Mouse (Mus musculus): ENCODE results near the gene Ect2. TPM values are rescaled to one million over a fixed set of nuclear protein-coding genes. Genes with fewer than 3 reads are reported as not detected.

Gene Ect2
- 11.6 and 17.9 TPM in 2 replicates for polyA plus RNA-seq (2012; rRNA removed)

GRCm38 (mm10) chr3:27153701-27154209 is at the start of gene Ect2:
Gene Ect2 (minus strand): TSS chr3:27153878.
- peak; percentile 100 for DNase-seq (ENCODE audit: low read depth)
- no peak for TF ChIP-seq CTCF (IDR thresholded peaks at IDR 0.05; ENCODE audit: borderline replicate concordance, extremely low read depth, insufficient read depth, insufficient read length)
- TF ChIP-seq POLR2A (IDR thresholded peaks at IDR 0.05; ENCODE audit: borderline replicate concordance, extremely low read depth, insufficient read depth, insufficient read length, poor library complexity, severe bottlenecking): peak; percentile 17; the same call in 1 of the 2 replicates

- DNase-seq (ENCODE audit: low read depth): no peak
- TF ChIP-seq CTCF (IDR thresholded peaks at IDR 0.05; ENCODE audit: borderline replicate concordance, extremely low read depth, insufficient read depth, insufficient read length): no peak
- TF ChIP-seq POLR2A (IDR thresholded peaks at IDR 0.05; ENCODE audit: borderline replicate concordance, extremely low read depth, insufficient read depth, insufficient read length, poor library complexity, severe bottlenecking): no peak
Measured at GRCm38 (mm10) chr3:27201728-27202411, 48.2 kb upstream of the Ect2 start.

GRCm38 (mm10) chr3:27199120-27199519 is 45.4 kb upstream of the Ect2 start:
- TF ChIP-seq CTCF (IDR thresholded peaks at IDR 0.05; ENCODE audit: borderline replicate concordance, extremely low read depth, insufficient read depth, insufficient read length) (no peak), POLR2A (IDR thresholded peaks at IDR 0.05; ENCODE audit: borderline replicate concordance, extremely low read depth, insufficient read depth, insufficient read length, poor library complexity, severe bottlenecking) (no peak)
- DNase-seq (ENCODE audit: low read depth): no peak

GRCm38 (mm10) chr3:27197816-27198215 is 44.1 kb upstream of the Ect2 start:
- TF ChIP-seq CTCF (IDR thresholded peaks at IDR 0.05; ENCODE audit: borderline replicate concordance, extremely low read depth, insufficient read depth, insufficient read length) (no peak), POLR2A (IDR thresholded peaks at IDR 0.05; ENCODE audit: borderline replicate concordance, extremely low read depth, insufficient read depth, insufficient read length, poor library complexity, severe bottlenecking) (no peak)
- no peak for DNase-seq (ENCODE audit: low read depth)

GRCm38 (mm10) chr3:27196529-27196928 is 42.9 kb upstream of the Ect2 start:
- TF ChIP-seq POLR2A (IDR thresholded peaks at IDR 0.05; ENCODE audit: borderline replicate concordance, extremely low read depth, insufficient read depth, insufficient read length, poor library complexity, severe bottlenecking): no peak
- TF ChIP-seq CTCF (IDR thresholded peaks at IDR 0.05; ENCODE audit: borderline replicate concordance, extremely low read depth, insufficient read depth, insufficient read length): no peak
- DNase-seq (ENCODE audit: low read depth): no peak

GRCm38 (mm10) chr3:27195573-27196227 is 42.0 kb upstream of the Ect2 start:
- DNase-seq (ENCODE audit: low read depth): no peak
- TF ChIP-seq CTCF (IDR thresholded peaks at IDR 0.05; ENCODE audit: borderline replicate concordance, extremely low read depth, insufficient read depth, insufficient read length) (no peak), POLR2A (IDR thresholded peaks at IDR 0.05; ENCODE audit: borderline replicate concordance, extremely low read depth, insufficient read depth, insufficient read length, poor library complexity, severe bottlenecking) (no peak)

- no peak for DNase-seq (ENCODE audit: low read depth)
- TF ChIP-seq CTCF (IDR thresholded peaks at IDR 0.05; ENCODE audit: borderline replicate concordance, extremely low read depth, insufficient read depth, insufficient read length): no peak
Measured at GRCm38 (mm10) chr3:27195153-27195552, 41.5 kb upstream of the Ect2 start.

- DNase-seq (ENCODE audit: low read depth): no peak
- TF ChIP-seq POLR2A (IDR thresholded peaks at IDR 0.05; ENCODE audit: borderline replicate concordance, extremely low read depth, insufficient read depth, insufficient read length, poor library complexity, severe bottlenecking) (no peak), CTCF (IDR thresholded peaks at IDR 0.05; ENCODE audit: borderline replicate concordance, extremely low read depth, insufficient read depth, insufficient read length) (no peak)
Measured at GRCm38 (mm10) chr3:27193844-27194317, 40.2 kb upstream of the Ect2 start.

GRCm38 (mm10) chr3:27191856-27192255 is 38.2 kb upstream of the Ect2 start:
- DNase-seq (ENCODE audit: low read depth): no peak
- TF ChIP-seq POLR2A (IDR thresholded peaks at IDR 0.05; ENCODE audit: borderline replicate concordance, extremely low read depth, insufficient read depth, insufficient read length, poor library complexity, severe bottlenecking) (no peak), CTCF (IDR thresholded peaks at IDR 0.05; ENCODE audit: borderline replicate concordance, extremely low read depth, insufficient read depth, insufficient read length) (no peak)

GRCm38 (mm10) chr3:27190865-27191264 is 37.2 kb upstream of the Ect2 start:
- DNase-seq (ENCODE audit: low read depth): no peak
- TF ChIP-seq POLR2A (IDR thresholded peaks at IDR 0.05; ENCODE audit: borderline replicate concordance, extremely low read depth, insufficient read depth, insufficient read length, poor library complexity, severe bottlenecking): no peak
- TF ChIP-seq CTCF (IDR thresholded peaks at IDR 0.05; ENCODE audit: borderline replicate concordance, extremely low read depth, insufficient read depth, insufficient read length): no peak

- no peak for TF ChIP-seq POLR2A (IDR thresholded peaks at IDR 0.05; ENCODE audit: borderline replicate concordance, extremely low read depth, insufficient read depth, insufficient read length, poor library complexity, severe bottlenecking)
- TF ChIP-seq CTCF (IDR thresholded peaks at IDR 0.05; ENCODE audit: borderline replicate concordance, extremely low read depth, insufficient read depth, insufficient read length): no peak
- DNase-seq (ENCODE audit: low read depth): peak; percentile 83
Measured at GRCm38 (mm10) chr3:27189320-27190261, 35.9 kb upstream of the Ect2 start.
